Mouse (Mus musculus) brown adipose tissue, adult 24 weeks (tissue): ENCODE results near the gene Zfp618. TPM values are rescaled to one million over a fixed set of nuclear protein-coding genes. Genes with fewer than 3 reads are reported as not detected.

ENCODE experiments used
- H3K27ac ChIP-seq: fragments of 200-500 bp; replicated peaks from 2 replicates; pipeline ENCODE4 v1.5.1; 2012; ENCODE audit warnings: low read depth, mild to moderate bottlenecking, low read length
- H3K4me1 ChIP-seq: fragments of 200-500 bp; 2 replicates; pipeline ENCODE4 v1.6.1; 2012; ENCODE audit warnings: low read length, mixed read lengths; ENCODE audit not compliant: control insufficient read depth, insufficient read depth, insufficient read length
- H3K4me3 ChIP-seq: fragments of 200-500 bp; 2 replicates; pipeline ENCODE4 v1.5.1; 2012; ENCODE audit warnings: low read depth, mild to moderate bottlenecking, low read length, moderate library complexity; ENCODE audit not compliant: insufficient read depth
- polyA plus RNA-seq: library from polyadenylated mRNA; stranded (reverse); fragments of >200 nt; gene quantifications from 2 replicates; pipeline ENCODE4 v1.2.4, GENCODE M21; 2012; ENCODE audit not compliant: missing spikeins, insufficient read depth, insufficient read length

The Zfp618 gene
- polyA plus RNA-seq, 1 experiment: 0.28 TPM

GRCm38 (mm10) chr4:63058686-63059085 is 93.3 kb downstream of the Zfp618 start:
- no peak overlapping the region for H3K27ac ChIP-seq

GRCm38 (mm10) chr4:63060358-63060757 is 95.0 kb downstream of the Zfp618 start:
- no peak overlapping the region for H3K27ac ChIP-seq

More at GRCm38 (mm10) chr4:63058686-63059085, 93.3 kb downstream of the Zfp618 start:
- Histone ChIP-seq H3K4me3 (no peak overlapping the region), H3K4me1 (no peaks in the 10 kb centered on the region)

GRCm38 (mm10) chr4:63061411-63061810 is 96.0 kb downstream of the Zfp618 start:
- Histone ChIP-seq H3K27ac (no peak overlapping the region), H3K4me1 (no peaks in the 10 kb centered on the region), H3K4me3 (no peak overlapping the region)

More at GRCm38 (mm10) chr4:63060358-63060757, 95.0 kb downstream of the Zfp618 start:
- Histone ChIP-seq H3K4me3 (no peak overlapping the region), H3K4me1 (no peaks in the 10 kb centered on the region)

- H3K27ac ChIP-seq: no peak overlapping the region
- no peaks in the 10 kb centered on the region for H3K4me1 ChIP-seq
- no peak overlapping the region for H3K4me3 ChIP-seq
Observed at GRCm38 (mm10) chr4:63063360-63063759, 98.0 kb downstream of the Zfp618 start.

GRCm38 (mm10) chr4:63064911-63065310 is 99.5 kb downstream of the Zfp618 start:
- Histone ChIP-seq H3K27ac (no peak overlapping the region), H3K4me1 (no peaks in the 10 kb centered on the region), H3K4me3 (no peak overlapping the region)

- no peak overlapping the region for H3K4me3 ChIP-seq
- no peaks in the 10 kb centered on the region for H3K4me1 ChIP-seq
- no peak overlapping the region for H3K27ac ChIP-seq
Observed at GRCm38 (mm10) chr4:63066796-63067195, 101.4 kb downstream of the Zfp618 start.

- peaks cover under 1% of the 10 kb centered on the region; the same call in 1 of the 2 replicates for H3K4me1 ChIP-seq
- H3K27ac ChIP-seq: no peak overlapping the region
- H3K4me3 ChIP-seq: no peak overlapping the region
Observed at GRCm38 (mm10) chr4:63067822-63068221, 102.4 kb downstream of the Zfp618 start.

- Histone ChIP-seq H3K4me3 (no peak overlapping the region), H3K4me1 (peaks cover 2% of the 10 kb centered on the region; the same call in 1 of the 2 replicates), H3K27ac (no peak overlapping the region)
Observed at GRCm38 (mm10) chr4:63068499-63069175, 103.3 kb downstream of the Zfp618 start.

GRCm38 (mm10) chr4:63071413-63072260 is 106.3 kb downstream of the Zfp618 start:
- no peak overlapping the region for H3K27ac ChIP-seq
- no peak overlapping the region for H3K4me3 ChIP-seq
- peaks cover 2% of the 10 kb centered on the region; the same call in 1 of the 2 replicates for H3K4me1 ChIP-seq

- H3K4me1 ChIP-seq: peaks cover 2% of the 10 kb centered on the region; the same call in 1 of the 2 replicates
- no peak overlapping the region for H3K4me3 ChIP-seq
- H3K27ac ChIP-seq: no peak overlapping the region
Observed at GRCm38 (mm10) chr4:63073139-63073538, 107.8 kb downstream of the Zfp618 start.

- H3K27ac ChIP-seq: no peak overlapping the region
- H3K4me1 ChIP-seq: no peaks in the 10 kb centered on the region
- no peak overlapping the region for H3K4me3 ChIP-seq
Observed at GRCm38 (mm10) chr4:63079159-63079558, 113.8 kb downstream of the Zfp618 start.

GRCm38 (mm10) chr4:63084473-63084889 is 119.1 kb downstream of the Zfp618 start:
- Histone ChIP-seq H3K4me3 (no peak overlapping the region), H3K27ac (no peak overlapping the region), H3K4me1 (no peaks in the 10 kb centered on the region)

- H3K27ac ChIP-seq: no peak overlapping the region
- no peak overlapping the region for H3K4me3 ChIP-seq
- no peaks in the 10 kb centered on the region for H3K4me1 ChIP-seq
Observed at GRCm38 (mm10) chr4:63089484-63089883, 124.1 kb downstream of the Zfp618 start.

- no peak overlapping the region for H3K27ac ChIP-seq
- H3K4me3 ChIP-seq: no peak overlapping the region
- H3K4me1 ChIP-seq: no peaks in the 10 kb centered on the region
Observed at GRCm38 (mm10) chr4:63091151-63091550, 125.8 kb downstream of the Zfp618 start.

- H3K27ac ChIP-seq: no peak overlapping the region
- no peak overlapping the region for H3K4me3 ChIP-seq
- peaks cover 2% of the 10 kb centered on the region; the same call in 1 of the 2 replicates for H3K4me1 ChIP-seq
Observed at GRCm38 (mm10) chr4:63097603-63098002, 132.2 kb downstream of the Zfp618 start.
